Mouse (Mus musculus): ENCODE data around the gene Gm7544.
A peak's percentile ranks its signal among the peaks of the same experiment; 100 is the strongest.

- TF ChIP-seq MAFK (IDR thresholded peaks at IDR 0.05; ENCODE audit: insufficient read depth, low read depth, low read length): no peak
- no peak for TF ChIP-seq HCFC1 (IDR thresholded peaks at IDR 0.05; ENCODE audit: borderline replicate concordance, insufficient read depth, low read length)
- no peak for TF ChIP-seq CHD2 (IDR thresholded peaks at IDR 0.05; ENCODE audit: low read depth, low read length)
- TF ChIP-seq ZC3H11A (IDR thresholded peaks at IDR 0.05; ENCODE audit: borderline replicate concordance, low read depth, low read length): peak; percentile 43; the same call in 1 of the 2 replicates
- no peak for TF ChIP-seq ZNF384 (IDR thresholded peaks at IDR 0.05; ENCODE audit: low read depth, low read length)
Measured at GRCm38 (mm10) chr1:82987530-82988198, 31.9 kb upstream of the Gm7544 start.
